Mouse (Mus musculus) midbrain, embryonic 14.5 days (tissue): ENCODE measurements around the gene H2-M10.3. TPM values are rescaled to one million over a fixed set of nuclear protein-coding genes. Genes with fewer than 3 reads are reported as not detected.
A peak's percentile ranks its signal among the peaks of the same experiment; 100 is the strongest.

Source experiments
- ATAC-seq: fragments of 200-750 bp; cut with Nextera tagmentation; 2 replicates; pipeline ENCODE4 v1.8.0; 2017; ENCODE audit warnings: moderate number of reproducible peaks, moderate library complexity; ENCODE audit not compliant: low FRiP score, low TSS enrichment
- DNase-seq: peaks from one replicate; pipeline ENCODE4 v3.0.0-alpha.2; 2015
- H3K27ac ChIP-seq: fragments of 300-500 bp; sonication (generic); replicated peaks from 2 replicates; pipeline ENCODE4 v1.5.1; 2014; ENCODE audit warnings: mild to moderate bottlenecking, low read depth, low read length, moderate library complexity
- H3K27me3 ChIP-seq: fragments of 300-500 bp; sonication (generic); 2 replicates; pipeline ENCODE4 v1.6.1; 2014; ENCODE audit warnings: low read length, control low read depth, mixed read lengths; ENCODE audit not compliant: control insufficient read depth, insufficient read depth
- H3K36me3 ChIP-seq: fragments of 300-500 bp; sonication (generic); 2 replicates; pipeline ENCODE4 v1.6.1; 2014; ENCODE audit warnings: low read length, control low read depth; ENCODE audit not compliant: control insufficient read depth, insufficient read depth
- H3K4me1 ChIP-seq: fragments of 300-500 bp; sonication (generic); 2 replicates; pipeline ENCODE4 v1.6.1; 2014; ENCODE audit warnings: mild to moderate bottlenecking, antibody characterized with exemption, low read length, control low read depth; ENCODE audit not compliant: control insufficient read depth, insufficient read depth
- H3K4me2 ChIP-seq: fragments of 300-500 bp; sonication (generic); 2 replicates; pipeline ENCODE4 v1.6.1; 2014; ENCODE audit warnings: mild to moderate bottlenecking, low read length, moderate library complexity
- H3K4me3 ChIP-seq: fragments of 300-500 bp; sonication (generic); replicated peaks from 2 replicates; pipeline ENCODE4 v1.5.1; 2014; ENCODE audit warnings: low read depth, low read length
- H3K9ac ChIP-seq: fragments of 300-500 bp; sonication (generic); replicated peaks from 2 replicates; pipeline ENCODE4 v1.6.1; 2014; ENCODE audit warnings: mild to moderate bottlenecking, low read length, moderate library complexity
- H3K9me3 ChIP-seq: fragments of 300-500 bp; sonication (generic); 2 replicates; pipeline ENCODE4 v1.6.1; 2016; ENCODE audit warnings: low read length, control low read depth, mixed read lengths; ENCODE audit not compliant: control insufficient read depth
- WGBS: fragments of 180-500 bp; shearing (Covaris S2); extraction: QIAGEN DNeasy Blood & Tissue Kit; methylation state at CpG from one replicate; pipeline ENCODE4 v1.1.7; 2014; 5-methylcytosine and 5-hydroxymethylcytosine counted together
- polyA plus RNA-seq: library from polyadenylated mRNA; unstranded; fragments of >200 nt; fragmentation: Nextera tagmentation; extraction: Ambion mirVana; gene quantifications from 2 replicates; pipeline ENCODE4 v1.2.1, GENCODE M21; 2014

Gene H2-M10.3
- polyA plus RNA-seq, 1 experiment from 2014 or later = not detected

DNA sequence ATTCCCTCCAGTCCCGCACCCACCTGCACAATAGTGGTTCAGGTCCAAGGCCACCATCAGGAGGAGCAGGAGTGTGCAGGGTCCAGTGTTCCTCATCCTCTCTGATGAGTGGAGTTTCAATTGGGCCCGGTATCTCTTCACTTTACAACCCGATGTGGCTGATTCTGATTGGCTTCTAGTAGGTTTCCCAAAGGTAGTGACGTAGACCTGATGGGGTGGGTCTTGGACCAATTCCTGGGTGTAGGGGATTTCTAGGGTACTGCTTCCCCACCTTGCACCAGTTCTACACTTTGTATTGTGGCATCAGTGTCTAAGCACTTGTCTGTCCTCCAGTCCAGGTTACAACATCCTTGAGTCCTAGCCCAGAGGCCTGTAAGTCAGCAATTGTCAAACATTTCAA, 42.2 kb downstream of the H2-M10.3 start, which contains the start of gene H2-M10.1:
H2-M10.1 (minus strand) TSS at position 101 of the 400 bp plus-strand sequence.
- ATAC-seq = no peak
- H3K27ac ChIP-seq = no peak within 1 kb of the TSS
- no peaks in the 10 kb centered on the region for H3K27me3 ChIP-seq
- WGBS = 90% methylated on average over 4 of the region's 4 CpGs
- H3K9me3 ChIP-seq = no peaks in the 10 kb centered on the region
- no peak within 1 kb of the TSS for H3K4me3 ChIP-seq
- no peaks in the 10 kb centered on the region for H3K36me3 ChIP-seq
- no peaks in the 10 kb centered on the region for H3K4me1 ChIP-seq
- DNase-seq = no peak
- H3K4me2 ChIP-seq = no peak within 1 kb of the TSS
- H3K9ac ChIP-seq = no peak within 1 kb of the TSS

DNA sequence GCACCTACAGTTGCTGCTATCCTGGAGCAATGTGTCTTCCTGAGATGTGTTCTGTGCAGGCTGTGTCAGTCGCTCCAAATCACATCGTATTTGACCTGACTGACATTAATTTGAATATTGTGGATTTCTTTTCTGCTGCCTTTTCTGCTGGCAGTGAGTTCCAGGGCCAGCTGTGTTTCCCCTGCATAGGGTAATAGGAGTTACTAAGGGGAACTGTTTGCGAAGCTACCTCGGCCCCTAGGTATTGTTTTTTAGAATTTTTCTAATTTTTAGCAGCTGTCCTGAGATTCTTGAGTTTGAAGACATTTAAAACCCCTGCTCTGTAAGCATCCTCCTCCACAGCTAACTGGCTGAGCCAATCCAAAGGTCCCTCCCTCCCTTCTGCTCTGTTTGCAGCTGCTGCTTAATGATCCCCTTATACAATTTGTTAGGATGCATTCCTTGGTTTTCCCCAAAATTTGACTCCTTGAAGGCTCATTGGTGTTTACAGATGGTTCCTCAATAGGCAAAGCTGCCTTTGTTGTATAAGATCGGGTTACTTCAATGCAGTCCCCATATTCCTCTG, 52.4 kb downstream of the H2-M10.3 start:
- peak overlapping the region; percentile 77 for H3K4me2 ChIP-seq
- H3K36me3 ChIP-seq = no peaks in the 10 kb centered on the region

DNA sequence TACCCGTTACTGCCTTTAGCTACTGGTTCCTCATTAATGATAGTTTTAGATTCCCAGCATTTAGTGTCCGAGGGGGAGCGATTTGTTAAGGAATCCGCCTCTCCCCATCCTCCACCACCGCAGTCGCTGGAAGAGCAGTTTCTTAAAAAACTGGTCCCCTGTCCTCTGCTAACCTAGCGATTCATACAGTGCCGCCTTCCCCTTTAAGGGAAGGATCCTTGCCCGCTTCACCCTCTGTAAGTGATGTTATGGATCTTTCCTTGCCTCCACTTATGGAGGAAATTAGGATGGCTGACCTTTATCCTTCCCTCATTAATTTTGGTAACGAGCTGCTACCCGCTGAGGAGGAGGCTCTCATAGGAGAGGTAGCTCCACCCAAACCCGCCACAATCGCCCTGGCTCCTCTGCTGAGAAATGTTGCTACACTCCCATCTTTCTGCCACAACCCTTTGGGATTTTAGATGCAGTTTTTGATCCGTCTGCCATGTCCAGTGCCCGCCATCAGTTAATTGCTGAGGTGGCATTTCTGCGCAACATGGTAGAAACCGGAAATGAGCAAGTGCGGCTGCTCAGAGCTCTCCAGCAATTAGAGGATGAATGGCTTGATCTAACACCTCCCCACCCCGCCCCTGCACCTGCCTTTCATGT, 53.1 kb downstream of the H2-M10.3 start:
- peak; percentile 91 for ATAC-seq
- WGBS = 1% methylated on average over 19 of the region's 19 CpGs
- peak overlapping the region; percentile 61 for H3K4me3 ChIP-seq
- peak overlapping the region; percentile 95 for H3K27ac ChIP-seq
- peak overlapping the region; percentile 77 for H3K4me2 ChIP-seq
- DNase-seq = peak; percentile 86
- H3K4me1 ChIP-seq = peaks cover 3% of the 10 kb centered on the region; the same call in 1 of the 2 replicates
- H3K9ac ChIP-seq = peak overlapping the region; percentile 70
- H3K36me3 ChIP-seq = no peaks in the 10 kb centered on the region
- no peaks in the 10 kb centered on the region for H3K27me3 ChIP-seq
- no peaks in the 10 kb centered on the region for H3K9me3 ChIP-seq

More for the DNA sequence above, 52.4 kb downstream of the H2-M10.3 start:
- ATAC-seq (peak; percentile 49), DNase-seq (no peak)
- WGBS = 29% methylated on average over 5 of the region's 5 CpGs
- Histone ChIP-seq H3K9me3 (no peaks in the 10 kb centered on the region), H3K4me1 (peaks cover 3% of the 10 kb centered on the region; the same call in 1 of the 2 replicates), H3K27me3 (no peaks in the 10 kb centered on the region), H3K9ac (peak overlapping the region; percentile 70), H3K27ac (peak overlapping the region; percentile 95), H3K4me3 (peak overlapping the region; percentile 61)

Other genes starting within 250 kb of the H2-M10.3 start
- not detected in 2 replicates for gene Gm19684, start 246.7 kb downstream of the H2-M10.3 start, polyA plus RNA-seq
- gene Gm7030, start 239.0 kb downstream of the H2-M10.3 start, polyA plus RNA-seq = not detected in 2 replicates
- not detected in 2 replicates for gene Gm8909, start 199.9 kb downstream of the H2-M10.3 start, polyA plus RNA-seq
- gene H2-T3, start 178.1 kb downstream of the H2-M10.3 start, polyA plus RNA-seq = not detected in 2 replicates
- 136 and 164 TPM in 2 replicates for gene Rpp21, start 110.3 kb downstream of the H2-M10.3 start, polyA plus RNA-seq
- 18.3 and 21.7 TPM in 2 replicates for gene Trim39, start 96.2 kb downstream of the H2-M10.3 start, polyA plus RNA-seq
- 0.25 TPM in 1 of 2 replicates, not detected in the other for gene H2-M10.2, start 81.9 kb downstream of the H2-M10.3 start, polyA plus RNA-seq
- gene H2-M10.1, start 42.3 kb downstream of the H2-M10.3 start, polyA plus RNA-seq = not detected in 2 replicates
- not detected in 2 replicates for gene H2-M10.4, start 93.9 kb upstream of the H2-M10.3 start, polyA plus RNA-seq
- gene H2-M11, start 178.7 kb upstream of the H2-M10.3 start, polyA plus RNA-seq = not detected in 2 replicates